Mouse (Mus musculus) spleen, adult 2 months (tissue): ENCODE measurements around the gene 1110008L16Rik.

Experiments used
- CTCF ChIP-seq: fragments of 200-500 bp; IDR thresholded peaks from 2 replicates; pipeline ENCODE4 v1.5.1; 2011; ENCODE audit warnings: mild to moderate bottlenecking, inconsistent platforms; ENCODE audit not compliant: insufficient read depth, insufficient read length, insufficient replicate concordance; ENCODE audit errors: extremely low read depth
- POLR2A ChIP-seq: fragments of 200-500 bp; IDR thresholded peaks from 2 replicates; pipeline ENCODE4 v1.6.1; 2011; ENCODE audit warnings: low read depth, low read length, inconsistent platforms

DNA sequence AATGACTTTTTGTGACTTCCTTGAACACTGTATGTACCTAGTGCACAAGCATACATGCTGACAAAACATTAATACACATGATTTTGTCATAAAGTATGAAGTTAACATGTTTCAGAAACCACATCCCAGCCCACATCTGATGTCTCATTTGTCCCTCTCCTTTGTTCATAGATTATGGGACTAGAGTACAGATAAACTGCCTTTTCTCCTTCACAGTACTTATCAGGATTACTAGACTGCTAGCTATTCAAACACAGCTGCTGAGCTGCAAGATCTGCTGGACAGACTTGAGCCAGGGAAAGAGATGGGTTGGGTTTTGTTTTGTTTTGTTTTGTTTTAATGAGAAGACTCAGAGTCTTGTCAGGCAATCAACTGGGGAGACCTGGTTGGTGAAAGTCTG is 92.7 kb downstream of the 1110008L16Rik start:
- TF ChIP-seq CTCF: no peak
- no peak for TF ChIP-seq POLR2A
